12 mouse cellular contexts compared by ENCODE assay signal in the genomic region with DNA sequence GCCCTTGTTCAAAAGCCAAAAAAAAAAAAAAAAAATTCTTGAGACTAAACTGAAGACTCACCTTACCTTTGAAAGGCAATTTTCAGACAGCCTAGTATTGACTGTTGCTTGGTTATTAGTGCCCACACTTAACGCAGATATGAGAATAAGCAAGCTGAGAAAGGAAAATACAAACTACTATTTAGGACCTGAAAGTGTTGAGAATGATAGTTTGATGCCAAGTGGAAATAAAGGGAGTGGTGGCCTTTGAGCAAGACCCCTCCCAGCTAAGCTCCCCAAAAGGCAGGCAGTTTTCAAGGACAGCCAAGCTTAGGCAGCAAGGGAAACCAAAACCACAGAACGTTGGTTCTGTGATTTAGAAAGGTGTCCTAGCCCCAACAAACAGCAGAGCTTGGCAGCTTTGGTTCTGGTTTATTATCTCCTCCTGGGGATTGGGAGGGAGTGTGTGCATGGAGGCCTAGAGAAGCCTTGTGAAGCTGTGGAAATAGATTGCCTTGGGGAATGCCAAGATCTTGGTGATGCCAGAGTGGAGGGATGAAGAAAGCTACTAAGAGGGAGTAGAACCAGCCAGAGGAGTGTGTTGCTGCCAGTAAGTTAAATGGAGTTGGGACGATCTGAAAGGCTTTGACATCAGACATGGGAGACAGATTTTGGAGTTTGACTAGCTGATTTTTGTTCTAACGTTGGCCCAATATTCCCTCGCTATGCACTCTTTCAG. TPM values are rescaled to one million over a fixed set of nuclear protein-coding genes. Genes with fewer than 3 reads are reported as not detected.
DNase-seq lines count a peak whose midpoint lies in the region; ATAC-seq and TF ChIP-seq lines count a peak whose summit lies in the region.
"Had no signal": no experiment of that assay in that cellular context is flagged by ENCODE, and none has a peak within 500 bp of the region (broad histone marks: within the 10 kb centered on the region; RNA-seq: fewer than 3 reads in every experiment).

No protein-coding gene starts in this region.

- ATAC-seq in lung, embryonic 14.5 days (ENCODE audit: insufficient read depth): no peak
- ATAC-seq in liver, postnatal 0 days: 0 out of 2 replicates have a peak, but pooled peaks have one; percentile 4
- ATAC-seq: lung, postnatal 0 days had no signal

- no peak overlapping the region for H3K4me3 ChIP-seq in gastrocnemius, adult 2 months
- H3K4me3 ChIP-seq in lung, embryonic 14.5 days (ENCODE audit: low read depth, low read length): no peak overlapping the region
- H3K4me3 ChIP-seq in liver, postnatal 0 days (ENCODE audit: low read depth, low read length): no peak overlapping the region
- H3K4me3 ChIP-seq: erythroblast, embryonic 14.5 days had no signal

- TF ChIP-seq CTCF in gastrocnemius, adult 2 months (IDR thresholded peaks at IDR 0.05): no peak
- no peak for TF ChIP-seq CTCF in lung, embryonic 14.5 days (IDR thresholded peaks at IDR 0.05; ENCODE audit: low read depth)
- no peak for TF ChIP-seq CTCF in brain, embryonic 14.5 days (IDR thresholded peaks at IDR 0.05; ENCODE audit: borderline replicate concordance, extremely low read depth, insufficient read depth, insufficient read length)
- TF ChIP-seq CTCF in liver, postnatal 0 days (IDR thresholded peaks at IDR 0.05; ENCODE audit: low read depth): no peak

- H3K27ac ChIP-seq in gastrocnemius, adult 2 months: peak overlapping the region; percentile 8; the same call in 1 of the 2 replicates
- H3K27ac ChIP-seq in lung, embryonic 14.5 days (ENCODE audit: low read depth): peak overlapping the region; percentile 38; the same call in 1 of the 2 replicates
- no peak overlapping the region for H3K27ac ChIP-seq in liver, postnatal 0 days (ENCODE audit: low read depth)

- H3K4me2 ChIP-seq in lung, embryonic 14.5 days: no peak overlapping the region
- no peak overlapping the region for H3K4me2 ChIP-seq in liver, postnatal 0 days (ENCODE audit: low read depth, low read length)

- no peaks in the 10 kb centered on the region for H3K9me3 ChIP-seq in lung, embryonic 14.5 days (ENCODE audit: low read depth, low read length)
- H3K9me3 ChIP-seq in liver, postnatal 0 days (ENCODE audit: low read length): no peaks in the 10 kb centered on the region

- H3K4me1 ChIP-seq in lung, embryonic 14.5 days (ENCODE audit: insufficient read depth): no peaks in the 10 kb centered on the region
- 0 out of 2 replicates have a peak, but pooled peaks cover 2% of the 10 kb centered on the region for H3K4me1 ChIP-seq in liver, postnatal 0 days (ENCODE audit: insufficient read depth)

- intact Hi-C loops in gastrocnemius, adult 2 months (cut with DNase I): no loop called here

- DNase-seq in gastrocnemius, adult 2 months: no peak
- DNase-seq in gastrocnemius, postnatal 25 days: no peak
- DNase-seq in lung, embryonic 14.5 days: peak; percentile 35
- no peak for DNase-seq in lung, postnatal 36 days
- peak; percentile 20 for DNase-seq in brain, embryonic 14.5 days (ENCODE audit: low read depth)
- DNase-seq in liver, postnatal 0 days: no peak
- no peak for DNase-seq in Muller cell, postnatal 12 days (ENCODE audit: inconsistent ontology term)
- no peak for DNase-seq in layer of hippocampus, postnatal 14 days (ENCODE audit: low spot score in 2 of 2)
- DNase-seq: cerebellum, postnatal 14 days; kidney, postnatal 25 days had no signal

- H3K9ac ChIP-seq in lung, embryonic 14.5 days: no peak overlapping the region
- no peak overlapping the region for H3K9ac ChIP-seq in liver, postnatal 0 days (replicated peaks)

- 66% methylated on average over 5 of the region's 5 CpGs for WGBS in lung, embryonic 14.5 days
- WGBS in liver, postnatal 0 days (ENCODE audit: insufficient replicate concordance): 63% methylated on average over 5 of the region's 5 CpGs

- peaks cover 100% of the 10 kb centered on the region for H3K36me3 ChIP-seq in lung, embryonic 14.5 days (ENCODE audit: insufficient read depth)
- H3K36me3 ChIP-seq in liver, postnatal 0 days (replicated peaks; ENCODE audit: insufficient read depth, low read length): peaks cover 90% of the 10 kb centered on the region

- H3K27me3 ChIP-seq in lung, embryonic 14.5 days (ENCODE audit: insufficient read depth, low read length): no peaks in the 10 kb centered on the region
- no peaks in the 10 kb centered on the region for H3K27me3 ChIP-seq in liver, postnatal 0 days (ENCODE audit: insufficient read depth, low read length)

- no peak for TF ChIP-seq POLR2A in brain, embryonic 14.5 days (IDR thresholded peaks at IDR 0.05; ENCODE audit: borderline replicate concordance, extremely low read depth, insufficient read depth, insufficient read length, poor library complexity, severe bottlenecking)

- no peak for TF ChIP-seq EP300 in liver, postnatal 0 days (IDR thresholded peaks at IDR 0.05; ENCODE audit: low read depth)

RNA-seq across cellular contexts. Expression of gene Bag6, which starts 13.1 kb away (rescaled TPM):
- 100 to 1,000 TPM; 233 to 244 TPM for total RNA-seq in gastrocnemius, adult 2 months (2021)
- 100 to 1,000 TPM; 180 to 197 TPM for total RNA-seq in gastrocnemius, postnatal 25 days (2021)
- 65.9 and 69.1 TPM in 2 replicates for polyA plus RNA-seq in lung, embryonic 14.5 days (2014; fragmentation: Nextera tagmentation; extraction: Ambion mirVana)
- 378 and 427 TPM in 2 replicates for polyA plus RNA-seq in brain, embryonic 14.5 days (2012; rRNA removed)
- polyA plus RNA-seq in liver, postnatal 0 days (2015; fragmentation: Nextera tagmentation; extraction: Ambion mirVana): 16.5 and 19.7 TPM in 2 replicates
- 100 to 1,000 TPM; 289 TPM for total RNA-seq in layer of hippocampus, postnatal 14 days (2021)

RNA-seq across cellular contexts. Expression of gene Apom, which starts 16.2 kb away (rescaled TPM):
- total RNA-seq in gastrocnemius, adult 2 months (2021): not detected
- not detected for total RNA-seq in gastrocnemius, postnatal 25 days (2021)
- 0.31 and 0.67 TPM in 2 replicates for polyA plus RNA-seq in lung, embryonic 14.5 days (2014; fragmentation: Nextera tagmentation; extraction: Ambion mirVana)
- 0.93 and 1.1 TPM in 2 replicates for polyA plus RNA-seq in brain, embryonic 14.5 days (2012; rRNA removed)
- polyA plus RNA-seq in liver, postnatal 0 days (2015; fragmentation: Nextera tagmentation; extraction: Ambion mirVana): 1,209 and 1,216 TPM in 2 replicates
- total RNA-seq in layer of hippocampus, postnatal 14 days (2021): not detected

RNA-seq across cellular contexts. Expression of gene Prrc2a, which starts 16.6 kb away (rescaled TPM):
- 100 to 1,000 TPM in 1 of 2 experiments, 10 to 100 TPM in 1; 98.7 to 120 TPM for total RNA-seq in gastrocnemius, adult 2 months (2021)
- 100 to 1,000 TPM in 1 of 2 experiments, 10 to 100 TPM in 1; 93.3 to 102 TPM for total RNA-seq in gastrocnemius, postnatal 25 days (2021)
- polyA plus RNA-seq in lung, embryonic 14.5 days (2014; fragmentation: Nextera tagmentation; extraction: Ambion mirVana): 210 and 238 TPM in 2 replicates
- 367 and 409 TPM in 2 replicates for polyA plus RNA-seq in brain, embryonic 14.5 days (2012; rRNA removed)
- polyA plus RNA-seq in liver, postnatal 0 days (2015; fragmentation: Nextera tagmentation; extraction: Ambion mirVana): 28.0 and 32.9 TPM in 2 replicates
- 100 to 1,000 TPM; 305 to 314 TPM for total RNA-seq in layer of hippocampus, postnatal 14 days (2021)

RNA-seq across cellular contexts. Expression of gene D17H6S53E, which starts 21.9 kb away (rescaled TPM):
- 10 to 100 TPM; 13.6 to 24.6 TPM for total RNA-seq in gastrocnemius, adult 2 months (2021)
- total RNA-seq in gastrocnemius, postnatal 25 days (2021): 10 to 100 TPM; 19.5 to 22.6 TPM
- polyA plus RNA-seq in lung, embryonic 14.5 days (2014; fragmentation: Nextera tagmentation; extraction: Ambion mirVana): 6.8 and 7.6 TPM in 2 replicates
- 3.3 and 4.6 TPM in 2 replicates for polyA plus RNA-seq in brain, embryonic 14.5 days (2012; rRNA removed)
- polyA plus RNA-seq in liver, postnatal 0 days (2015; fragmentation: Nextera tagmentation; extraction: Ambion mirVana): 4.4 and 4.8 TPM in 2 replicates
- total RNA-seq in layer of hippocampus, postnatal 14 days (2021): 10 to 100 TPM; 20.8 to 26.1 TPM

RNA-seq across cellular contexts. Expression of gene Csnk2b, which starts 26.2 kb away (rescaled TPM):
- total RNA-seq in gastrocnemius, adult 2 months (2021): 100 to 1,000 TPM; 186 to 187 TPM
- 100 to 1,000 TPM; 149 to 158 TPM for total RNA-seq in gastrocnemius, postnatal 25 days (2021)
- 288 and 291 TPM in 2 replicates for polyA plus RNA-seq in lung, embryonic 14.5 days (2014; fragmentation: Nextera tagmentation; extraction: Ambion mirVana)
- polyA plus RNA-seq in brain, embryonic 14.5 days (2012; rRNA removed): 243 and 257 TPM in 2 replicates
- 120 and 131 TPM in 2 replicates for polyA plus RNA-seq in liver, postnatal 0 days (2015; fragmentation: Nextera tagmentation; extraction: Ambion mirVana)
- total RNA-seq in layer of hippocampus, postnatal 14 days (2021): 100 to 1,000 TPM; 174 to 179 TPM

Comparison
In these comparisons a context has a peak if more than half of its experiments do, and no peak if none do; other contexts are left out.
1. DNase-seq: peak in lung, embryonic 14.5 days (single experiment) and brain, embryonic 14.5 days (single experiment); none in gastrocnemius, adult 2 months (single experiment), gastrocnemius, postnatal 25 days (single experiment), lung, postnatal 36 days (single experiment), liver, postnatal 0 days (single experiment), Muller cell, postnatal 12 days (single experiment) and layer of hippocampus, postnatal 14 days (0 of 2).